Mouse (Mus musculus) stomach, embryonic 14.5 days (tissue): ENCODE measurements around the gene Tbc1d2. TPM values are rescaled to one million over a fixed set of nuclear protein-coding genes. Genes with fewer than 3 reads are reported as not detected.

Source experiments
- ATAC-seq: fragments of 200-750 bp; cut with Nextera tagmentation; 2 replicates; pipeline ENCODE4 v1.8.0; 2017; ENCODE audit warnings: low read depth, moderate TSS enrichment; ENCODE audit not compliant: insufficient number of reproducible peaks, insufficient read depth, low FRiP score
- H3K27ac ChIP-seq: fragments of 300-500 bp; sonication (generic); 2 replicates; pipeline ENCODE4 v1.5.1; 2014; ENCODE audit warnings: mild to moderate bottlenecking, low read length, moderate library complexity, mixed read lengths
- H3K27me3 ChIP-seq: fragments of 300-500 bp; sonication (generic); 2 replicates; pipeline ENCODE4 v1.6.1; 2014; ENCODE audit warnings: low read length, control low read depth, mixed read lengths; ENCODE audit not compliant: control insufficient read depth, insufficient read depth
- H3K36me3 ChIP-seq: fragments of 300-500 bp; sonication (generic); 2 replicates; pipeline ENCODE4 v1.6.1; 2014; ENCODE audit warnings: mild to moderate bottlenecking, control low read depth, low read length, moderate library complexity, mixed read lengths; ENCODE audit not compliant: control insufficient read depth, insufficient read depth
- H3K4me1 ChIP-seq: fragments of 300-500 bp; sonication (generic); 2 replicates; pipeline ENCODE4 v1.6.1; 2014; ENCODE audit warnings: low read length, control low read depth, mixed read lengths; ENCODE audit not compliant: control insufficient read depth, insufficient read depth
- H3K4me2 ChIP-seq: fragments of 300-500 bp; sonication (generic); replicated peaks from 2 replicates; pipeline ENCODE4 v1.6.1; 2014; ENCODE audit warnings: low read depth, low read length, control low read depth
- H3K4me3 ChIP-seq: fragments of 300-500 bp; sonication (generic); 2 replicates; pipeline ENCODE4 v1.5.1; 2014; ENCODE audit warnings: low read depth, low read length, control low read depth
- H3K9ac ChIP-seq: fragments of 300-500 bp; sonication (generic); replicated peaks from 2 replicates; pipeline ENCODE4 v1.6.1; 2014; ENCODE audit warnings: low read depth, mild to moderate bottlenecking, control low read depth, low read length, moderate library complexity, mixed read lengths
- H3K9me3 ChIP-seq: fragments of 300-500 bp; sonication (generic); 2 replicates; pipeline ENCODE4 v1.6.1; 2016; ENCODE audit warnings: low read depth, low read length, control low read depth; ENCODE audit not compliant: control insufficient read depth
- WGBS: fragments of 180-500 bp; shearing (Covaris S2); extraction: QIAGEN DNeasy Blood & Tissue Kit; methylation state at CpG from one replicate; pipeline ENCODE4 v1.1.7; 2014; 5-methylcytosine and 5-hydroxymethylcytosine counted together
- polyA plus RNA-seq: library from polyadenylated mRNA; unstranded; fragments of >200 nt; fragmentation: Nextera tagmentation; extraction: Ambion mirVana; gene quantifications from 2 replicates; pipeline ENCODE4 v1.2.1, GENCODE M21; 2014

Gene Tbc1d2
- polyA plus RNA-seq, 1 experiment from 2014 or later = 2.3 TPM

GRCm38 (mm10) chr4:46623007-46623406 lies 27.0 kb downstream of the Tbc1d2 start:
- ATAC-seq = no peak

GRCm38 (mm10) chr4:46620946-46621345 lies 29.1 kb downstream of the Tbc1d2 start:
- no peaks in the 10 kb centered on the region for H3K36me3 ChIP-seq
- no peaks in the 10 kb centered on the region for H3K4me1 ChIP-seq
- no peak for ATAC-seq
- no peaks in the 10 kb centered on the region for H3K27me3 ChIP-seq
- no peak overlapping the region for H3K4me2 ChIP-seq
- H3K27ac ChIP-seq = no peak overlapping the region
- WGBS = 82% methylated on average over 8 of the region's 8 CpGs
- no peak overlapping the region for H3K9ac ChIP-seq
- no peaks in the 10 kb centered on the region for H3K9me3 ChIP-seq
- no peak overlapping the region for H3K4me3 ChIP-seq

More at GRCm38 (mm10) chr4:46623007-46623406, 27.0 kb downstream of the Tbc1d2 start:
- H3K27me3 ChIP-seq = no peaks in the 10 kb centered on the region
- H3K36me3 ChIP-seq = no peaks in the 10 kb centered on the region
- no peaks in the 10 kb centered on the region for H3K4me1 ChIP-seq
- H3K4me2 ChIP-seq = no peak overlapping the region
- no peaks in the 10 kb centered on the region for H3K9me3 ChIP-seq
- H3K9ac ChIP-seq = no peak overlapping the region
- no peak overlapping the region for H3K4me3 ChIP-seq
- WGBS = 71% methylated on average over 5 of the region's 5 CpGs
- H3K27ac ChIP-seq = no peak overlapping the region

- H3K27me3 ChIP-seq = no peaks in the 10 kb centered on the region
- no peak overlapping the region for H3K9ac ChIP-seq
- no peak overlapping the region for H3K4me3 ChIP-seq
- H3K4me1 ChIP-seq = no peaks in the 10 kb centered on the region
- no peaks in the 10 kb centered on the region for H3K9me3 ChIP-seq
- ATAC-seq = no peak; the same call in 1 of the 2 replicates
- no peak overlapping the region for H3K4me2 ChIP-seq
- H3K36me3 ChIP-seq = no peaks in the 10 kb centered on the region
- 14% methylated on average over 23 of the region's 23 CpGs for WGBS
- no peak overlapping the region for H3K27ac ChIP-seq
Observed at GRCm38 (mm10) chr4:46620330-46620729, 29.7 kb downstream of the Tbc1d2 start.

- Histone ChIP-seq H3K27ac (no peak overlapping the region), H3K4me1 (no peaks in the 10 kb centered on the region), H3K4me3 (no peak overlapping the region), H3K27me3 (no peaks in the 10 kb centered on the region), H3K9me3 (no peaks in the 10 kb centered on the region), H3K4me2 (no peak overlapping the region), H3K9ac (no peak overlapping the region), H3K36me3 (no peaks in the 10 kb centered on the region)
- WGBS = 63% methylated on average over 11 of the region's 11 CpGs
- ATAC-seq = no peak
Observed at GRCm38 (mm10) chr4:46618196-46618817, 31.7 kb downstream of the Tbc1d2 start.

GRCm38 (mm10) chr4:46617408-46617807 lies 32.6 kb downstream of the Tbc1d2 start:
- WGBS = 65% methylated on average over 6 of the region's 6 CpGs
- Histone ChIP-seq H3K27me3 (no peaks in the 10 kb centered on the region), H3K9ac (no peak overlapping the region), H3K4me1 (no peaks in the 10 kb centered on the region), H3K4me3 (no peak overlapping the region), H3K4me2 (no peak overlapping the region), H3K9me3 (no peaks in the 10 kb centered on the region), H3K27ac (no peak overlapping the region), H3K36me3 (no peaks in the 10 kb centered on the region)
- no peak for ATAC-seq

- Histone ChIP-seq H3K4me3 (no peak overlapping the region), H3K9me3 (no peaks in the 10 kb centered on the region), H3K4me2 (no peak overlapping the region), H3K27me3 (no peaks in the 10 kb centered on the region), H3K27ac (no peak overlapping the region), H3K4me1 (no peaks in the 10 kb centered on the region), H3K9ac (no peak overlapping the region), H3K36me3 (no peaks in the 10 kb centered on the region)
- no peak for ATAC-seq
- 79% methylated on average over 9 of the region's 9 CpGs for WGBS
Observed at GRCm38 (mm10) chr4:46614641-46615040, 35.4 kb downstream of the Tbc1d2 start.

GRCm38 (mm10) chr4:46613618-46614017 lies 36.4 kb downstream of the Tbc1d2 start:
- no peak for ATAC-seq
- Histone ChIP-seq H3K9me3 (no peaks in the 10 kb centered on the region), H3K27ac (no peak overlapping the region), H3K4me2 (no peak overlapping the region), H3K36me3 (no peaks in the 10 kb centered on the region), H3K4me1 (no peaks in the 10 kb centered on the region), H3K27me3 (no peaks in the 10 kb centered on the region), H3K9ac (no peak overlapping the region), H3K4me3 (no peak overlapping the region)
- WGBS = 67% methylated on average over 12 of the region's 12 CpGs

GRCm38 (mm10) chr4:46611181-46611580 lies 38.8 kb downstream of the Tbc1d2 start:
- H3K9ac ChIP-seq = no peak overlapping the region
- H3K36me3 ChIP-seq = no peaks in the 10 kb centered on the region
- no peak overlapping the region for H3K4me3 ChIP-seq
- no peaks in the 10 kb centered on the region for H3K4me1 ChIP-seq
- 2% methylated on average over 4 of the region's 4 CpGs for WGBS
- H3K27me3 ChIP-seq = no peaks in the 10 kb centered on the region
- H3K27ac ChIP-seq = no peak overlapping the region
- ATAC-seq = 0 out of 2 replicates have a peak, but pooled peaks have one; percentile 20
- H3K4me2 ChIP-seq = no peak overlapping the region
- H3K9me3 ChIP-seq = no peaks in the 10 kb centered on the region

GRCm38 (mm10) chr4:46607601-46608000 lies 42.4 kb downstream of the Tbc1d2 start:
- Histone ChIP-seq H3K36me3 (no peaks in the 10 kb centered on the region), H3K9me3 (no peaks in the 10 kb centered on the region), H3K9ac (no peak overlapping the region), H3K4me2 (no peak overlapping the region), H3K27me3 (no peaks in the 10 kb centered on the region), H3K4me3 (no peak overlapping the region), H3K4me1 (no peaks in the 10 kb centered on the region), H3K27ac (no peak overlapping the region)
- ATAC-seq = no peak
- WGBS = 72% methylated on average over 3 of the region's 3 CpGs
